Mouse (Mus musculus) hindbrain, embryonic 12.5 days (tissue): ENCODE data around the gene Ccdc148. TPM values are rescaled to one million over a fixed set of nuclear protein-coding genes. Genes with fewer than 3 reads are reported as not detected.

Experiments
- ATAC-seq: fragments of 200-750 bp; cut with Nextera tagmentation; 2 replicates; pipeline ENCODE4 v1.8.0; 2017; ENCODE audit warnings: moderate TSS enrichment; ENCODE audit not compliant: low FRiP score
- H3K27ac ChIP-seq: fragments of 300-500 bp; sonication (generic); 2 replicates; pipeline ENCODE4 v1.5.1; 2016; ENCODE audit warnings: mild to moderate bottlenecking
- H3K27me3 ChIP-seq: fragments of 300-500 bp; sonication (generic); 2 replicates; pipeline ENCODE4 v1.6.1; 2016; ENCODE audit warnings: mild to moderate bottlenecking
- H3K36me3 ChIP-seq: fragments of 300-500 bp; sonication (generic); 2 replicates; pipeline ENCODE4 v1.6.1; 2016; ENCODE audit warnings: mild to moderate bottlenecking
- H3K4me1 ChIP-seq: fragments of 300-500 bp; sonication (generic); 2 replicates; pipeline ENCODE4 v1.6.1; 2016
- H3K4me2 ChIP-seq: fragments of 300-500 bp; sonication (generic); replicated peaks from 2 replicates; pipeline ENCODE4 v1.6.1; 2016; ENCODE audit warnings: mild to moderate bottlenecking
- H3K4me3 ChIP-seq: fragments of 300-500 bp; sonication (generic); 2 replicates; pipeline ENCODE4 v1.5.1; 2016; ENCODE audit warnings: mild to moderate bottlenecking
- H3K9ac ChIP-seq: fragments of 300-500 bp; sonication (generic); 2 replicates; pipeline ENCODE4 v1.6.1; 2016; ENCODE audit warnings: mild to moderate bottlenecking, moderate library complexity
- H3K9me3 ChIP-seq: fragments of 300-500 bp; sonication (generic); replicated peaks from 2 replicates; pipeline ENCODE4 v1.6.1; 2016; ENCODE audit warnings: mild to moderate bottlenecking
- WGBS: fragments of 180-500 bp; shearing (Covaris S2); methylation state at CpG from one replicate; pipeline ENCODE4 v1.1.7; 2016; 5-methylcytosine and 5-hydroxymethylcytosine counted together
- polyA plus RNA-seq: library from polyadenylated mRNA; unstranded; fragments of >200 nt; fragmentation: Nextera tagmentation; extraction: Ambion mirVana; gene quantifications from 2 replicates; pipeline ENCODE4 v1.2.1, GENCODE M21; 2016

Ccdc148 gene
- polyA plus RNA-seq, 1 experiment from 2014 or later = 2.6 TPM

DNA sequence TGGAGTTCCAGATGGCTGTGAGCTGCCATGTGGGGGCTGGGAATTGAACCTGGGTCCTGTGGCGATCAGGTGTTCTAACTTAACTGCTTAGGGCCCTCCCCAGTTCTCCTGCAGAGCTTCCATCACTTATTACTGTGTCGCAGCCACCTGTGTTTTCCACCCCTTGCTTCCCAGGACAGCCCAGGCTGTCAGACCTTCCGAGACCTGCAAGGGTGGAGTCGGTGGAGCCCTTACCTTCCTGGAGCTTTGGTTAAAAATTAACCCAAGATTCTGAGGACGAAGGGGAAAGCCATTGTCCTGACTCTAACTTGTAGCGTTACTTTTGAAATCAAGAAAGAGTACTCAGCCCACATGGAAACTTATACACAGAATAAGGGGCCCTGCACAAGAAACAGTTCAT lies 15.4 kb upstream of the Ccdc148 start:
- Histone ChIP-seq H3K27me3 (no peaks in the 10 kb centered on the region), H3K9ac (no peak overlapping the region), H3K4me2 (no peak overlapping the region), H3K9me3 (no peaks in the 10 kb centered on the region), H3K36me3 (no peaks in the 10 kb centered on the region), H3K4me3 (no peak overlapping the region), H3K27ac (no peak overlapping the region), H3K4me1 (peaks cover 19% of the 10 kb centered on the region; the same call in 1 of the 2 replicates)
- ATAC-seq = no peak
- 77% methylated on average over 6 of the region's 6 CpGs for WGBS

DNA sequence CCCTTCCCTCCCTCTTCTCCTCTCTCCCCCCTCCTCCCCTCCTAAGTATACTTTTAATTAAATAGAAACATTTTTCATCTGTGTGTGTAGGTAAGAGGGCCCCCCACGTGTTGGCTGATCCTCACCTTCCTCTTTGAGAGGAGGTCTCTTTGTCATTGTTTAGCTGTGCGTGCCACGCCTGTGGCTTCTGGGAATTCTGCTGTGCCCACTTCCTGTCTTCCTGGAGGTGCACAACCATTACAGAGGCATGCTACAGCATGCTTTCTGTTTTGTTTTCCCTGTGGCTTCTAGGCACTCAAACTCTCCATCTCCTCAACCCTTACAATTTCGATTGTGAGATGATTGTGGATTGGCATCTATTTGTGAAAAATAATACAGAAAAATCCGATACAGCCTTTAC lies 11.1 kb upstream of the Ccdc148 start:
- Histone ChIP-seq H3K9ac (no peak overlapping the region), H3K4me1 (no peaks in the 10 kb centered on the region), H3K27me3 (no peaks in the 10 kb centered on the region), H3K4me3 (no peak overlapping the region), H3K4me2 (no peak overlapping the region), H3K9me3 (no peaks in the 10 kb centered on the region), H3K36me3 (no peaks in the 10 kb centered on the region), H3K27ac (no peak overlapping the region)
- ATAC-seq = no peak
- 83% methylated on average over 5 of the region's 5 CpGs for WGBS

DNA sequence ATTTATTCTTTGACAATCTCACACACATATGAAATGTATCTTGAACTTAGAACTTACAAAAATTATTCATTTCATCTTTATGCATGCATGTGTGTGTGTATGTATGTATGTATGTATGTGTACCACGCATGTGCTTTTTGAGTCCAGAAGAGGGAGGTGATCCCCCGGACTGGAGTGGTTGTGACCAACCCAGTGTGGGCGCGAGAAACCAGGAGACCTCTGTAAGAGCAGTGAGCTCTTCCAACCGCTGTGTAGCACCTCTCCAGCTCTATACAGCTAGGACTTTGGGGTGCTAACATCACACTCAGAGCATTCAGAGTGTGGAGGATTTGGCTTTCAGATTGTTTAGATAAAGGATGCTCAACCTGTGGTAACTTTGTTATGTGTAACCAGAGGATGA lies 10.1 kb upstream of the Ccdc148 start:
- Histone ChIP-seq H3K4me3 (no peak overlapping the region), H3K36me3 (no peaks in the 10 kb centered on the region), H3K4me2 (no peak overlapping the region), H3K9me3 (no peaks in the 10 kb centered on the region), H3K27ac (no peak overlapping the region), H3K4me1 (no peaks in the 10 kb centered on the region), H3K27me3 (no peaks in the 10 kb centered on the region), H3K9ac (no peak overlapping the region)
- no peak for ATAC-seq
- 97% methylated on average over 5 of the region's 5 CpGs for WGBS

DNA sequence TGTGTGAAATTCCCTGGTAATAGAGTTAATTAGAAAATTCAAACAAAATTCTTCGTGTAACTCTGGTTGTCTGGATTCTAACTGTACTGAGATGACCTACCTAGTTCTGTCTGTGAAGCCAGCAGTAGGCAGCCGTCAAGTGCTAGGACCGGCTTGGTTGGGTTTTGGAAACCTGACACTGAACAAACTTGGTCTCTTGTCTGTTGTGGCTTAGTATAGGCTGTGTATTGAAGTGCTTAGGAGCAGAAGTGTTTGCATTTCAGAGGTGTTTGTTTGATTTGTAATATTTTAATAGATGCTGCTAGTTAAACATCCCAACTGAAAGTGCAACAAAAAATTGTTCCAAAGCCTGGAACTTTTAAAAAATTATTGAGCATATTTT lies 9.7 kb upstream of the Ccdc148 start:
- Histone ChIP-seq H3K9me3 (no peaks in the 10 kb centered on the region), H3K4me2 (no peak overlapping the region), H3K4me1 (no peaks in the 10 kb centered on the region), H3K4me3 (no peak overlapping the region), H3K27me3 (no peaks in the 10 kb centered on the region), H3K9ac (no peak overlapping the region), H3K36me3 (no peaks in the 10 kb centered on the region), H3K27ac (no peak overlapping the region)
- no peak for ATAC-seq
- 76% methylated on average over 3 of the region's 3 CpGs for WGBS

DNA sequence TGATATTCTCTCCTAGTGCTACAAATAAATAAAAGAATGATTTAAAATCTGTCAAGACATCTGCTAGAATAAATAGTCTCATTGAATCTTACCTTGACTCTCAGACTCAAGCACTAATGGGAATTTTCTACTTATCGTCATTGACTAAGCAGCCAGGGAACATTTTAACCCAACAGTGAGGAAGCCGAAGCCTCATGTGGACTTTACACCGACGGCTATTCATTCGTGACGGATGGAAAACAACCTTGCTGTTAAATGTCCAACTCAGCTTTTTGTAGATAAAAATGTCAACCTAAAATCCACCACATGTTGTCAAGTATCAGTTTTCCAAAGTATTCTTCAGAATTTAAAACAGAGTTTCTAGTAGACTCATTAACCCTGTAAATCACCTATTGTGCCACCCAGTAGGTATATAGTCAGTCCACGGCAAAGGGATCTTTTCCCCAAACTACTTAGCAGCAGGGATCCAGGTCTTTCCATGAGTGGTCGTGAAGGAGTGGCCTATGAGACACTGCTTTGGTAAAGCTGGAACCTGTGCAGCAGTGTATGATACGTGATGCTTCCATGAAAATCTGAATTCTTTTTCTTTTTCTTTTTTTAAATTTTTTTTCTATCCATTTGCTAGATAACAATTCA lies 9.2 kb upstream of the Ccdc148 start:
- Histone ChIP-seq H3K4me3 (no peak overlapping the region), H3K4me2 (no peak overlapping the region), H3K4me1 (no peaks in the 10 kb centered on the region), H3K27me3 (no peaks in the 10 kb centered on the region), H3K9ac (no peak overlapping the region), H3K27ac (no peak overlapping the region), H3K9me3 (no peaks in the 10 kb centered on the region), H3K36me3 (no peaks in the 10 kb centered on the region)
- ATAC-seq = no peak
- WGBS = 77% methylated on average over 9 of the region's 9 CpGs

DNA sequence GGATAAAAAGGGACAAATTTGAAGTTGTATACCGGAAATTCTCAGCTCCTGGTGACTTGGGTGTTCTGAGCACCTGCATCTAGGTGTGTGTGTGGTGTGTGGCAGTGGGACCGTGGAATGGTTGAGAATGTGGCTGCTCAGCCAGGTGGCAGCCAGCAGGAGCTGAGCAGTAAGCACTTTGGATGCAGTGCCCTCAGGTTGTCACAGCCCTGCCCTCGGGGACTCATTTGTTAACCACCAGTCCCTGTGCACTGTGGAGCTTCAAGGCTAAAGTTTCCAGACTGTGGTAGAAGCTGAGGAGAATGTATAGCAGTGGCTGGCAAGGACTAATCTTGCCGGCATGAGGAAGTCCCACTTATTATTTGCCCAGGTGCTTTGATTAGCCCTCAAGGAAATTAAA lies 7.3 kb upstream of the Ccdc148 start:
- Histone ChIP-seq H3K27ac (no peak overlapping the region), H3K9me3 (no peaks in the 10 kb centered on the region), H3K27me3 (no peaks in the 10 kb centered on the region), H3K4me2 (no peak overlapping the region), H3K4me1 (peaks cover 8% of the 10 kb centered on the region), H3K36me3 (no peaks in the 10 kb centered on the region), H3K4me3 (no peak overlapping the region), H3K9ac (no peak overlapping the region)
- WGBS = 88% methylated on average over 4 of the region's 4 CpGs
- no peak for ATAC-seq

DNA sequence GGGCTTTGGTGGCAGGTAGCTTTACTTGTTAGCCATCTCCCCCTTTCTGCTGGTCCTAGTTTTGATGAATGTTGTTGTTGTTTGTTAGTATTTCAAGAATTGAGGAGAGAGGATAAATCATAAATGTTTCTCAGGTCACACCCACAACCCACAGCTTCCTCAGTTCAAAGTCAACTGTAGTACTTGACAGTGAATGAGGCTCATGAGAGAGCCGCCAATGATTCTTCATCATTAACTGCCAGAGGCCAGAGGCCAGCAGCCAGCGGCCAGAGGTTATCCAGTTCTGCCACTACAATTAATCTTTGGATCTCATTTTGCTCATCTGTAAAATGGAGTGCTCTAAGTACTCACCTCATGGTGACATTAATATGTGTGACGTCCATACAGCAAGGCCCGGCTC lies 6.5 kb upstream of the Ccdc148 start:
- no peak for ATAC-seq
- no peak overlapping the region for H3K9ac ChIP-seq
- H3K9me3 ChIP-seq = no peaks in the 10 kb centered on the region
- H3K36me3 ChIP-seq = no peaks in the 10 kb centered on the region
- peaks cover 14% of the 10 kb centered on the region for H3K4me1 ChIP-seq
- 84% methylated on average over 4 of the region's 4 CpGs for WGBS
- H3K4me2 ChIP-seq = no peak overlapping the region
- H3K4me3 ChIP-seq = no peak overlapping the region
- H3K27ac ChIP-seq = no peak overlapping the region
- no peaks in the 10 kb centered on the region for H3K27me3 ChIP-seq

DNA sequence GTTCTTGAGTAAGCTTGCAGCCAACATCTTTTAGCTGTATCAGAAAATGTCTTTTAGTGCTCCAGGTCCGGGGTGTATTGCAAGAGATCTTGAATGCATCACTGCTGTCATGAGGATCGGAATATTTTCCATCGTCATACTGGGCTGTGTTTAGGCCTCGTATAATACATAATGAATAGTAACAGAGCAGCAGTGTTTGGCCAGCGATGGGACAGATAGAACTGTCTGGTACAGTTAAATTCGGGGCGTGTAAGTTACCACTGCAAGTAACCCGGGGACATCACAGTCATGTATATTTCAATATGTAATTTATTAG lies 1.8 kb upstream of the Ccdc148 start:
- Histone ChIP-seq H3K36me3 (no peaks in the 10 kb centered on the region), H3K9ac (peak overlapping the region; percentile 83), H3K27me3 (no peaks in the 10 kb centered on the region), H3K4me2 (peak overlapping the region; percentile 69), H3K27ac (no peak overlapping the region; the same call in 1 of the 2 replicates), H3K4me1 (peaks cover 20% of the 10 kb centered on the region), H3K9me3 (no peaks in the 10 kb centered on the region), H3K4me3 (peak overlapping the region; percentile 89)
- 37% methylated on average over 8 of the region's 8 CpGs for WGBS
- no peak for ATAC-seq

DNA sequence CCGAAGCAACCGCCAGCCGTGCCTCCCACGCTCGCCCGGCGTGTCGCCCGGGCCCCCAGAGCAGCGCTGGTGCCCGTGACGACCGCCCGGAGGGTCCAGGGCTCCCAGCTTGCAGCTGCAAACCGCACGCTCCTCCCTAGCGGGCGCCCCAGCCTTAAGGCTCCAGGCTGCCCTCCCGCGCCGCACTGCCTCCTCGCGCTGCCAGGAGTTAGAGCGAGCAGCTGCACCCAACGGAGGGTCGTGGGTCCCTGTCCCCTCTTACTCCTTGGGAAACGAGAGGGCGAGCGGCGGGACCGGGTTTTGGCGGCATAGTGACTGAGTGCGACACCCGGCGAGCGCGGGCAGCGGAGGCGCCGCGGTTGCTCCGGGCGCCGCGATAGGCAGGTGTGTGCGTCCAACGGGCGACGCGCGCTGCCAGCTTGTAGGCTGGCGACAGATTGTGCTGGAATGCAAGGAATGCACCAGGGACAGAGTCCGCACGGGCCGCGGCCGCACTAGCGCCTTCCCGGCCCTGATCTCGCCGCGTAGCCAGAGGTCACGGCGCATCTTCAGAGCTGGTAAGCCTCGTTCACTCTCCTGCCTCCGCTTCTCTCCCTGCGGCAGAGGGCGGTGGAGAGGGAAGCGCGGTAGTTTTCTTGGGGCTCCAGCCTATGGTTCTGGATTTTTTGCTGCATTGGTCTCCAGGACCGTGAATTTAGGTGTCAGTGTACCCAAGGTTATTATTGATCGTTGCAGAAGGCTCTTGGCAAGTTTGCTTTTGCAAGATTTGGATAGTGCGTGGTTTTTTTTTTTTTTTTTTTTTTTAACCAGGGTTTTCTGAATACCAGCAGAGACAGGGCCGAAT lies 1.2 kb upstream of the Ccdc148 start:
- H3K4me2 ChIP-seq = peak overlapping the region; percentile 69
- H3K9me3 ChIP-seq = no peaks in the 10 kb centered on the region
- peaks cover 20% of the 10 kb centered on the region for H3K4me1 ChIP-seq
- peak overlapping the region; percentile 89 for H3K4me3 ChIP-seq
- H3K27me3 ChIP-seq = no peaks in the 10 kb centered on the region
- WGBS = 2% methylated on average over 72 of the region's 74 CpGs
- ATAC-seq = peak; percentile 78
- peak overlapping the region; percentile 86 for H3K27ac ChIP-seq
- H3K9ac ChIP-seq = peak overlapping the region; percentile 83
- no peaks in the 10 kb centered on the region for H3K36me3 ChIP-seq

DNA sequence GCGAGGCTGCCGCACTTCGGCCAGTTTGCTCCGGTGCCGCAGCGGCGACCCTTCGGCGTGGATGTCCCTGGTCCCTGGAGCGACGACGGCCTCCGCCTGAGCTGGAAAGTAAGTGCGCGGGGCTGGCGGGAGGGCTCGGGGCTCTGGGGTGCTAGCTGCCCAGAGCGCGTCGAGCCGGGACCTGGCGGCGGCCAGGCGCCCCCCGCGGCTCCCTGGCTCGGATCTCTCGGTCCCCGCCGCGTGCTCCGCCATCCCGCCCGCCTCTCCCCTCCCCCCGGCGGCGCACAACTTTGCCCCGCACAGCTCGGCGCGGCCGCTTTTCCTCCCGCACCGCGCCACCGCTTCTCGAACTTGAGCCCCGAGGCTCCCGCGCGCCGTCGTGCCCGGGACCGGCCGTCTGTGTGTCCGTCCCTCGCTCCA lies 548 bp upstream of the Ccdc148 start:
- no peaks in the 10 kb centered on the region for H3K9me3 ChIP-seq
- H3K9ac ChIP-seq = peak overlapping the region; percentile 83
- H3K4me2 ChIP-seq = peak overlapping the region; percentile 69
- peak overlapping the region; percentile 86 for H3K27ac ChIP-seq
- ATAC-seq = peak; percentile 74
- no peaks in the 10 kb centered on the region for H3K27me3 ChIP-seq
- no peaks in the 10 kb centered on the region for H3K36me3 ChIP-seq
- peaks cover 20% of the 10 kb centered on the region for H3K4me1 ChIP-seq
- 1% methylated on average over 33 of the region's 58 CpGs for WGBS
- peak overlapping the region; percentile 89 for H3K4me3 ChIP-seq

DNA sequence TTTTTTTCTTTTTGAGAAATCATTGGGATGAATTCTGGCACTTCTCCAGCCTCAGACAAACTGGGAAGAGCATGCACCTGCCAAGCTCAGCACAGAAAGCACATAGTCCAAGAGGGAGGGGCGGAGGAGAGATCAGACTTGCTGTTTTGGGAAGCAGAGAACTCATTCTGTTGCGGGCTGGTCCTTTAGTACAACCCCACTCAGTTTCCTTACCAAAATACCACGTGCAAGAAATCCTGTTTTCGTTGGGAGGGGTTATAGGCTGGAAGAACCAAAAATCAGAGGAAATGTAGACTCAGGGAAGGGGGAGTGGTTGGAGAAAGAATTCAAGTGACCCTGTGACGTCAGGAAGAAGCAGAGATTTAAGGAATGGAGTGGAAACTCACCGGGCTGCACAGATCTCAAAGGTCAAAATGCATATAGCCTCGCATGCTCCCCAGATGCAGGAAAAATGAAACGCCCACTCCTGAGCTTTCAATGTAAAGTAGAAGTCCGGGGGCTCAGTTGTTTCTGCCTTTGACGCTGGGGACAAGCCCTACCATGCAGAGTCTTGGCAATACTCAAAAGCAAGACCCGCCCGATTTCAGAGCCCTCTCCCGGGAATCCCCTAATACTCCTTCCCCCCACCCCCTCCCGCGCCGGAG lies 400 bp downstream of the Ccdc148 start:
- Histone ChIP-seq H3K9ac (peak overlapping the region; percentile 50), H3K9me3 (no peaks in the 10 kb centered on the region), H3K4me1 (peaks cover 20% of the 10 kb centered on the region), H3K27me3 (no peaks in the 10 kb centered on the region), H3K36me3 (no peaks in the 10 kb centered on the region), H3K4me2 (peak overlapping the region; percentile 69), H3K4me3 (peak overlapping the region; percentile 89), H3K27ac (peak overlapping the region; percentile 37)
- WGBS = under 1% methylated on average over 16 of the region's 16 CpGs
- no peak; the same call in 1 of the 2 replicates for ATAC-seq

DNA sequence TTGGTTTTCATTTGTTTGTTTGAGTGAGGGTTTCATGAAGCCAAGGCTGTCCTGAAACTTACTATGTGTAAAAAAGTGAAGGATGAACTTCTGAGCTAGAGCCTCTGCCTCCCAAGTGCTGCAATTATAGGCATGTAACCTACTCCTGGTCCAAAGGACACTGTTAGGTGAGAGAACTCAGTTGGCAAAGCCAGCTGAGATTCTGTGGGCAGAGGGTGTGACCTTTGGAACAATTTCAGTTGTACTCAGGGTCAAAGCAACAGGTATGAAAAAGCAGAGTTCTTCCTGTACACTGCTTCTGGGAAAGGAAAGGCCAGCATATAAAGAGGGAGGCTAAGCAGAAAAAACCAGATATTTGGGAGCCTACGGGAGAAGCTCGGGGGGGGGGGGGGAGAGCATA lies 2.4 kb downstream of the Ccdc148 start:
- H3K4me2 ChIP-seq = no peak overlapping the region
- peaks cover 15% of the 10 kb centered on the region for H3K4me1 ChIP-seq
- no peaks in the 10 kb centered on the region for H3K27me3 ChIP-seq
- no peak for ATAC-seq
- H3K4me3 ChIP-seq = no peak overlapping the region
- H3K36me3 ChIP-seq = no peaks in the 10 kb centered on the region
- H3K27ac ChIP-seq = no peak overlapping the region
- 55% methylated on average over 2 of the region's 2 CpGs for WGBS
- H3K9me3 ChIP-seq = no peaks in the 10 kb centered on the region
- no peak overlapping the region for H3K9ac ChIP-seq
